Mouse (Mus musculus): ENCODE results near the gene Grin2d.

GRCm38 (mm10) chr7:45921950-45922600, 43.9 kb upstream of the Grin2d start:
- TF ChIP-seq EP300 (IDR thresholded peaks at IDR 0.05) (no peak), CTCF (IDR thresholded peaks at IDR 0.05) (no peak)

Measured in lung, postnatal 0 days (tissue).